Mouse (Mus musculus) 3T3-L1 (cell line): ENCODE data around the gene Itfg2.

Experiments used
- DNase-seq: peaks from one replicate; pipeline ENCODE4 v3.0.0-alpha.2; 2015; ENCODE audit warnings: low read depth, low spot score

Itfg2 gene

DNA sequence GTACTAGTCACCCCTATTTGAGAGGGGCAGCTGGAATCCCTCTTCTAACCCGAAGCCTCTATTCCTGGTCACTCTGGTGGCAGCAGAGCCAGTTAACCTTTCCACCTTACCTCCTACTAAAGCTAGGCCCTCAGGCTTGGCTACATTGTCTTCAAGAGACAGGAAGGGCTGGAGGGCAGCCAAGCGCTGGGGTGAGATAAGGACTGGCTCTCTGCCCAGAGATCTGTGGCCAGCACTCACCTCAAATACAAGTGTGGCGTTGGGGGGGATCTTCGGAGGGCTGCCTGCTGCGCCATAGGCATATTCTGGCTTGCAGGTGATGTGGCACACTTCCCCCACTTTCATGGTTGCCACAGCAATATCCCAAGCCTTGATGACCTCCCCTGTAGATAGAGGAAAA, 10.7 kb upstream of the Itfg2 start:
- DNase-seq: peak; percentile 59

DNA sequence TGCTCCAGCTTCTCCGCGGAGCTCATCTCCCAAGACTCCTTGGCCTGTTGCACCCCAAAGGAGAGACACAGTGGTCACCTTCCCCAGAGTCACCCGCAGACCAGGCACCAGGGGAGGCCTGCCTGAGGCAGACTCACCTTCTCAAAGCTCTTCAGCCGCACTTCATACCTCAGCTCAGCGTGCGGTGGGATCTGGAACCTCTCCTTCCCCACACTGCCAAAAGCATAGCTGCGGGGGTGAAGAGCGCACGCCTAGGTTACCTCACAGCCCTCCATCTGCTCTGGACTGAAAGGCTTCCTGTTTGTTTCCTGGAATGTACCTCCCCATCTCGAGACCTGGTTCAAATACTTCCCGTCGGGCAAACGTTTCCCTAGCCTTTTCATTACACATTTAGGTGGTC, 8.8 kb upstream of the Itfg2 start:
- no peak for DNase-seq

DNA sequence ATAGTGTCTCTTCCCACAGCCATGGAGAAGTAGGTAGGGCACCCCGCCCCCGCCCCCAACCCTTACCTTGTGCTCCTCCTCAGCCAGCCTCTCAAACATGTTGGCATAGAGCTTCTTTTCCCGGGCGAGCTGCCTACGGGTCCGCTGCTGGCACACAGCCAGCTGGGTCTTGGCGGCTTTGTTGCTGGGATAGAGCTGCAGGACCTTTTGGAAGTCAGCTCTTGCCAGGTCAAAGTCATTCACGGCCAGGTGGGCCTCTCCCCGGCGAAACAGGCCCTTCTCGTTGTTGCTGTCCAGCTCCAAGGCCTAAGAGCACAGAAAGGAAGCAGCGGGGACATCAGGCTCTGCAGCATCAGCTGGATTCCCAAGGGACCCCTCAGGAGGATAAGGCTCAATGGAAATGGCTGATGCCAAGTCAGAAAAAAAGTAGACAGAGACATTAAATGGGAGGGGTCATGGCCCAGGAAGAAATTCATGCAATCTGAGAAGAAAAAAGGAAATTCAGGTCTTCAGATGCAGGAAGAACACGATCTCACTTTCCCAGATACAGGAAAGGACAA, 7.7 kb upstream of the Itfg2 start:
- no peak for DNase-seq

DNA sequence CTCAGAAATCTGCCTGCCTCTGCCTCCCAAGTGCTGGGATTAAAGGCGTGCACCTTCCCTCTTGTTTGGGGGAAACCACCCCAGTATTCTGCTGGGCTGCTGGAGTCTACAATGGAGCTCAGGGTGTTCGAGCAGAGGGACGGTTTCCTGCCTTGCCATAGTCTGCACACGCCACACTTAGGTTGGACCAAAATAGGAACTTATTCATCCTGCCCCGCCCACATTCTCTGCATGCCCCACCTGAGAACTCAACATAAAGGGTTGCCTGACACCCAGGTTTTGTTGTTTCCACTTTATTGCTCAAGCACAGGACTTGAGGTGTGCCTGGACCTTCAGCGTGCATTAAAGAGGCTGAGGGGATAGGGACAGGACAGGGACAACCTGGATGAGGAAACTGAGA, 5.1 kb upstream of the Itfg2 start:
- no peak for DNase-seq

DNA sequence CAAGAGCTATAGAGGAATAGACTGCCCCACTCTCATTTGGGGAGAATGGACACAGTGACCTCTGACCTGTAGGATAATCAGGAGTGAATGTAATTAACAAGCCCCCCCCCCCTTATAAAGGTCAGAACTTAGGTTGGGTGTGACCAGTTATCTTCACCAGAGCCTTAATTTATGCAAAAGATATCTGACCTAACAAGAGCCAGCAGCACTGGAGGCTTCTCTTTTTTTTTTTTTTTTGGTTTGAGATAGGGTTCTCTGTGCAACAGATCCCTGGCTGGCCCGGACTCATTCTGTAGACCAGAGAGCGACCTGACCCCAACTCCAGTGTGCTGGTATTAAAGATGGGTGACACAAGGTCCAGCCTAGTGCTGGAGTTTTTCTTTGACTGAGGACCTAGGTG, 4.6 kb upstream of the Itfg2 start:
- DNase-seq: no peak

DNA sequence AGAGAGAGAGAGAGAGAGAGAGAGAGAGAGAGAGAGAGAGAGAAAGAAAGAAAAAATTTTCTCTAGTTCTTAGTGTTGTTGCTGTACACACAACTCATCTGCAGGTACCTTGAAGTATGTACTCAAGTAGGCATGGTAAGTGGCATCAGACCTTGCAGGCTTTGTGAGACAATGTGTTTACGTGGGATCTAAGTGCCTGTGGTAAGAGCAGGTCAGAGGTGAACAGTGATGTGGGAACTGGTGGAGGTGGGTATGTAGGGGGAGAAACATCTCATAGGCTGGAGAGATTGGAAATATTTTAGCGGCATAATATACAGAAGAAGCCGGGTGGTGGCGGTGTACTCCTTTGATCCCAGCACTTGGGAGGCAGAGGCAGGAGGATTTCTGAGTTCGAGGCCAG, 2.8 kb upstream of the Itfg2 start:
- DNase-seq: no peak

DNA sequence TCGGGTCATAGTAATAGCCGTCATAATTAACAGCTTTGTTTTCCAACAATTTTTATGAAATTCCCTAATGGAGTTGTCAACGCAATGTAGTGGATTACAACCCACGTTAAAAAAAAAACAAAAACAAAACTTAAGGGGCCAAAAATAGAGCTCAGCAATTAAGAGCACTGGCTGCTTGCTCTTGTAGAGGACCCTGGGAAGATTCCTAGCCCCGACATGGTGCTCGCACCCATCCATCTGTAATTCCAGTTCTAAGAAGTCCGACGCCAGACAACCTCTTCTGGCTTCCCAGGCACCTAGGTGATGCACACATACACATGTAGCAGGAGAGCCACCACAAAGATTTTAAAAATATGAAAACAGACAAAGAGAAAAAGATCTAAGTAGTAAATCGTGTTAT, 315 bp upstream of the Itfg2 start:
- no peak for DNase-seq

DNA sequence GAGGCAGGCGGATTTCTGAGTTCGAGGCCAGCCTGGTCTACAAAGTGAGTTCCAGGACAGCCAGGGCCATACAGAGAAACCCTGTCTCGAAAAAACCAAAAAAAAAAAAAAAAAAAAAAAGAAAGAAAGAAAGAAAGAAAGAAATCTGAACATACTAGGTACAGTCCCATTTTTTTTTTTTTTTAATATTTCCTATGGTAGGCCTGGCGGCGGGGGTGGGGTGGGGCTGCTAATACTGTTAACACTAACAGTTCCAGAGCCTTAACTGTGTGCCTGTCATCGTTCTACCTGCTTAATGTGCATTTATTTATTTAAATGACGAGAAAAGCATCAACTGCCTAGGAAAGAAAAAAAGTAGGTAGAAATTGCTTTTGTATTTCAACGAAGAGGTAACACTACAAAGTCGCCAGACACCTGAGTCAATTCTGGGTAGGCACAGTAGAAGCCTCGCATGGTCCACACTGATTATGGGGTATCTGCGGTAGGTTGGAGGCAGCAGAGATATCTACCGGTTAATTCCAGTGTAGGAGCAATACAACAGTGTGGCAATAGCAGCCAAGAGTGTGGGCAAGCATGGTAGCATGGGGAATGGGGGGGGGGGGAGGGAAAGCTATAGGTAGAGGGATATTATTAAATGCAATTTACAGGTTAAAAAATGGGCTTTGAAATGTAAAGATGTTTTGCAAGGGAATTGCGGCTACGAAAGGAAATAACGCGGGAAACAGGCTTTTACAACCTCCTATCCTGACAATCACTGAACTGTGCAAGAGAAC, 1.0 kb downstream of the Itfg2 start:
- no peak for DNase-seq

DNA sequence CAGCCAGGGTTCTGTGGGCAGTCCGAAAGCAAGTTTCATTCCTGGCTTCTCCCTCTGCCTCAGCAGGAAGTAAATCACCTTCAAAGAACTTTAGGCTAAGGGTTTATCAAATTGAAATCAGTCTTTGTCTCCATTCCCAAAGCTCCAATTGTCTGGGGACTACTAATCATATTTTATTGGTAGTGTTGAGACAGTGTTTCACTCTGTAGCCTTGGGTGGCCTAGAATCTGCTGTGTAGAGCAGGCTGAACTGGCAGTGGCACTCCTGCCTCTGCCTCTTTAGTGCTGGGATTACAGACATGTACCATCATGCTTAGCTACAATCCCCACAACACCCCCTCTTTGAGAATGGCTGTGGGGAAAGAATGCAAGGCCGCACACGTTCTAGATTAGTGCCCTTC, 3.3 kb downstream of the Itfg2 start:
- DNase-seq: no peak

DNA sequence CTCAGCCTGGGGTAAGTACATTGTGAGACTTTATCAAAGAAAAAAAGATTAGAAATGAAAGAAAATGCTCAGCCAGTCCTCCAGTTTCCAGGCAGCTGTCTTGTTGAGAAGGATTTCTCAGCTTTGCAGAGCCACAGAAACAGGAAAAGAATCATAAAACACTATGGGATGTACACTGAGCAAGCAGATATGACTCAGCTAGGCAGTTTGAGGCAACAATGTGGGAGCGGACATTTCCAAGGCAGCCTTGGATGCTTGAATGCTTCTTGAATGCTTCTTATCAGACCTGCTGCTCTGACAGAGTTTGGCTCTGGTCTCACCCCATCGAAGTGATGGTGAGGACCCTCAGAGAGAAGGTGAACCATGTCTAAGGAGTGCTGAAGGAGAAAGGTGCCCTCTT, 3.7 kb downstream of the Itfg2 start:
- peak; percentile 62 for DNase-seq

DNA sequence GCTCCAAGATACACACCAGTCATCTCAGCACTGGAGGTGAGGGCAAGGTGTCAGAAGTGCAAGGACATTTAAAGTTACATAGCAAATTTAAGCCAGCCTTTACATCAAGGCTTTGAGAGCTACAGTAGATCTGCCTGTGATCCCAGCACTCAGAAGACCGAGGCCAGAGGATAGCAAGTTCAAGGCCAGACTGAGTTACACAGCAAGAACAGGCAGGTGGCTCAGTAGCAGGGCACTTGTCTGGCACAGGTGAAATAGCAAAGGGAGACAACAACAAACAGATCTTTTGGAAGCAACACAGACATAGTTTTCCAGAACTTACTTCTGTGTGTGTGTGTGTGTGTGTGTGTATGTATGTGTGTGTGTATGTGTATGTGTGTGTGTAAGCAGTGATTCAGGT, 6.7 kb downstream of the Itfg2 start:
- DNase-seq: no peak

DNA sequence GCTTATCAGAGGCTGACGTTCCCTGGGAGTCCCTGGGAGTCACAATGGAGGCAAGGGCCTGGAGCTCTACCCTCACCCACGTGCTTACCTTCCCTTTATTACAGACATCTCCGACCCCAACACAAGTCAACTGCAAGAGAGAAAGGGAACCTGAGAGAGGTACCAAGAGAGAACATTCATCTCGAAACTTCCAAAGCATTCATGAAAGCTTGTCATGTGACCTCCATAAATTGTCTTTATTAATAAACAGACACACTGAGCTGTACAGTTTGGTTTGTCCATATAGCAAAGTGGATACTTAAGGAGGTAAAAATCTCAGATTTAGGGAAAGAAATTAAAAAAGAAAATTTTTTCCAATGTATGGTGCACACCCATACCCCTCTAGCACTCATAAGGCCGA, 8.6 kb downstream of the Itfg2 start:
- no peak for DNase-seq

DNA sequence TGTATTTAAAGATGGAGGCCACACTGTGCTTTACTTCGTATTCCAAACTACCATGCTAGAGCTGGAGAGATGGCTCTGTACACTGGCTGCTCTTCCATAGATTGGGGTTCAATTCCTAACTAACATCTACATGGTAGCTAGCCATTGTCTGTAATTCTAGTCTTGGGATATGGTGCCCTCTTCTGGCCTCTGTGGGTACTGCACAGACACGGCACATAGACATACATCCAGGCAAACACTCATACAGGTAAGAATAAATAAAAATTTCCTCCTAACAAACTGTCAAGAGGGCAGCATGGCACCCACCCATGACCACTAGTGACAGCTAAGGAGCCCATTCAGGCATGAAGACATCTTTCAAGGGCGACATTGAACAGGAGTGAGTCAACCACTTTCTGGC, 13.6 kb downstream of the Itfg2 start:
- peak; percentile 91 for DNase-seq

DNA sequence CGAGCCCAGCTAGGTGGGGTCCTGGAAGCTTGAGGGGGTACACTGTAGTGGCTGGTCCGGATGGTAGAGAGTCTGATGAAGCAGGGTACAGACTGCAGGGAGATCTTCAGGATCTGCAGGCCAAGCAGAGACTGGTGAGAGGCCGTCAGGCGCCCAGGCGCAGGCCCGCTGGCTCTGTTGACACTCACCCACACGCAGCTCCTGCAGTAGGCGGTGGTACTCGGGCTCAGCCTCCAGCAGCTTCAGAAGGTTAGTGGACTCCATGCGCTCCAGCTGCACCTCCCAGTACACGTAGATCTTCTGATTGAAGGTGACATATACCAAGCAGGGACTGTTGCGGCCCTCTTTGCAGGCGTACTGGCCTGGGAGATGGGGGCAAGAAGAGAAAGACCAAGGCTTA, 14.4 kb downstream of the Itfg2 start:
- no peak for DNase-seq

DNA sequence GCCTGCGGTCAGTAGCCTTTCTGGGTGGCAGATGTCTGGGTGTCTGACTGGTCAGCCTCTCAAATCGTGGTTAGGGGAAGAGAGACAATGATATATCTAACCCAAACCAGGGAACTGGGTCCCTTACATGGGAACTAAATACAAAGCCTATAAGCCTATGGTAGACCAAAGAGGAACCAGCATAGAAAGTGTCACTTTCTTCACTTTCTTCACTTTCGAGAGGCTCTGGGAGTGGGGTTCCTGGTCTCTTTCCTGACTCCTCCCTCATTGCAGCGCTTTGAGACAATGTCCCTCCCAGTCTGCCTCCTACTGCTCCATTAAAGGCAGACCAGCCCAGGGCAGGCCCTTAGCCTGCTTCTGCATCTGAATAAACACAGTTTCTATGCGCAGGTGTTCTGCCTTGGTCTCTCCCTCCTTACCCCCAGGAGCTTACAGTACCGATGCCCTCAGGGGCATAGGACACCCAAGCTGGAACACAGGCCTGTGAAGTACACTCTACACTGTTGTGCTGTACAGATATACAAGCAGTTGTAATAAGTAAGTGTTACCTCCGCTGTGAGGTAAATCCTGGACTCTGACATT, 16.1 kb downstream of the Itfg2 start:
- no peak for DNase-seq

DNA sequence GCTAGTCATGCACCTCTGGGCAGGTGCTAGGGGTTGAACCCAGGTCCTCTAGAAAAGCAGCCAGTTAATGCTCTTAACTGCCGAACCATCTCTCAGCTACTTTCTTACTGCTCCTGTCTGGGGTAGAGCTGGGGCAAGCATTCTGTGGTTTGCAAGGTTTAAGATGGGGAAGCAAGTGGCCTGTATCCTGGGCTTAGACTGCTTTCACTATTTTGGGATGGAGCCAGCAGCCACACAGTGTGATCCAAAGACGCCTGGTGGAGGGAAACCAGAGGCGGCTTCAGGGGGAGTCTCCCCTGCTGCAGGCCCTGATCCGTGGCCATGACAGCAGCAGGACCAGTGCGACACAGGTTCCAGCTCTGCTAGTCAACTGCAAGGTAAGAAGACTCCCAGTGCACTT, 20.0 kb downstream of the Itfg2 start:
- DNase-seq: no peak

DNA sequence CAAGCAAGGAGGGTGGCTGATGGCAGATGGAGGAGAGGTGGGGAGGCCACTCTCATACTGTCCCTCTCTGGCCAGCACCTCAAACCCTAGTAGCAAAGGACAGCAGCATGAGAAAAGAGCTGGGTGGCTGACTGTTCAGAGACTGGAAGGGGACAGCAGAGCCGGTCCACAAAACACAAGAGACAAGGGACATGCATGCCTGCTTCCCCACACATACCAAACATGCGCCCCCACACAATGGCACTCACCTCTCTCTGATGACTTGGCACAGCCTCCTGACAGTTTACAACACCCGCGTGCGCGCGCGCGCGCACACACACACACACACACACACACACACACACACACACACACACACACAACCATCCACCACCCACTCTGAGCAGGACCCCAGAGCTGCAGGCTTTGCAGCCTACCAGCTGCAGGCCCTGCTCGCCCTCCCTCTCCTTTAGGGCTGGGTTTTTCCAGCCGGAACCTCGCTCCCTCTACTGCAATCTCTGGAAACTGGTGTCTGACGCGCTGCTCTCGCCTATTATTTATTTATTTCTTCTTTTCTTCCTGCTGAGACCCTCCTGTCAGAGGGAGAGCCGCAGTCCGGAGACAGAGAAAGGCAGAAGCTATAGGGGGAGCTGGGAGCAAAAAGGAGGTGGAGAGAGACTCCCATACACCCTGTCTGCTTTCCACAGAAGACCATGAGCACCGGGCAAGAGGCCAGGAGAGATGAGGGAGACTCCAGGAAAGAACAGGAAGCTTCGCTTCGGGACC, 25.1 kb downstream of the Itfg2 start:
- no peak for DNase-seq

DNA sequence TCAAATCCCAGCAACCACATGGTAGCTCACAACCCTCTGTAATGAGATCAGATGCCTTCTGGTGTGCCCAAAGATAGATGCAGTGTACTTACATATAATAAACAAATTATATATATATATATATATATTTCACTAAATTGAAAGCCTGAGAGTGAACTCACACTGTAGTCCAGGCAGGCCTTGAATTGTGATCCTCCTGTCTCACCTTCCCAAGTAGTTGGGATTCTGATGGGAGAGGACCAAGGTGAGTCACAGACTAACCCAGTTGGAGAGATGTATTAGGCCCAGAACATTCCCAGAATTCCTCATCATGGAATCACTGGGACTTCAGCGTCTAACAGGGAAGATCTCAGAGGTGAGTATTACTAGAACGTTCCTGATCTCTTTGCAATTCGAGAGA, 25.7 kb downstream of the Itfg2 start, which contains the start of gene Nrip2:
Nrip2 (plus strand) TSS at position 301 of the 400 bp plus-strand sequence.
- no peak for DNase-seq

DNA sequence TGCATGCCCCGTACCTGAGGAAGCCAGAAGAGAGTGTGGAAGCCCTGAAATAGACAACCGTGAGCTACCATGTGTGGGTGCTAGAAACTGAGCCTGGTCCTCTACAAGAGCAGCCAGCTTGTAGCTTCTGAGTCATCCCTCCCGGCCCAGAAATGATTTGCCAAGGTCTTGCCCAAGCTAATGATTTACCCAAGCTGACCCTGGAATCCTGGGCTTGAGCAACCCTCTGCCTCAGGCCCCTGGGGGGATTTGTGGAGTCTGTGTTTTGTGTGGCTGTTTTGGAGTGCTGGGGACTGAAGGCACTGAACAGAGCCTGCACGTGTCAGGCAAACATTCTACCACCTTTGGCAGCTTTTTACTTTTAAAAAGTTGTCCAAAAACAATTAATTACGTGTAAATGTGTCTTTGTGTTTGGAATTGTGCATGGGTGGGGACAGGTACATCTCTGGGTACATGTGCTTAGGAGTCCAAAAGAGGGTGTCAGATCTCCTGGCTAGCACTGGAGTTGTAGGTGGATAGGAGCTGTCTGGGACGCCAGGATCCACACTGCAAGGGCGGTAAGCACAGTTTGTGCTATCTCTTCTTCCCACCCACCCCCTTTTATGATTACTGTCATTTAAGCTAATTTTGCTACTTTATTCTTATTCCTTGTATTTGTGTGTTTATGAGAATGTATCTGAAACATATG, 27.0 kb downstream of the Itfg2 start:
- peak; percentile 64 for DNase-seq

DNA sequence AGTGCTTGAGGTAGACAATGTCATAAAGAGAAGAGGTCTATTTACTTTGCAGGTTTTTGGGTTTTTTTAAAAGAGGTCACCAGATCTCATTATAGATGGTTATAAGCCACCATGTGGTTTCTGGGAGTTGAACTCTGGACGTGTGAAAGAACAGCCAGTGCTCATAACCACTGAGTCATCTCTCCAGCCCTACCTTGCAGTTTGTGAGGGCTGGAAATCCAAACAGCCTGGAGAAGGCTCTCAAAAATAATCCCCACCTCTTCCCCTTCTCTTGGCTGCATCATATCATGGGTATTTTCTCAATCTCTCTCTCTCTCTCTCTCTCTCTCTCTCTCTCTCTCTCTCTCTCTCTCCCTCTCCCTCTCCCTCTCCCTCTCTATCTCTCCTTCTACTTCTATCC, 34.0 kb downstream of the Itfg2 start:
- DNase-seq: peak; percentile 31

DNA sequence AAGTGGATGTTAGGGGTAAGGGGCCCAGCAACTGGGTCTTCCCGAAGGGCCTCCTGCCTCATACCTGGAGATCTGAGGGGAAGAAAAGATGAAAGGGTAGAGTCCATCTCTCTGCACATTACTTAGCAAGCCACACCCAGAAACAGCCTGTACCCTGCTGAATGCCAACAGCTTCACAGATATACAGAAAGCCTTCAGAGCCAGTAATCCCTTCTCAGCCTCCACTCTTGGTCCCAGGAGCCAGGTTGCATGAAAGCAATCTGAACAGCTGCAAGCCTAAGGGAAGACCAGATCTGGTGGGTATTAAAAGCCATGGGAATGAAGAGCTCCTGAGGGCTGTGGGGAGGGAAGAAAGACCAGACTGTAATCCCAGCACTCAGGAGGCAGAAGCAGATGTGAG, 35.5 kb downstream of the Itfg2 start:
- no peak for DNase-seq

DNA sequence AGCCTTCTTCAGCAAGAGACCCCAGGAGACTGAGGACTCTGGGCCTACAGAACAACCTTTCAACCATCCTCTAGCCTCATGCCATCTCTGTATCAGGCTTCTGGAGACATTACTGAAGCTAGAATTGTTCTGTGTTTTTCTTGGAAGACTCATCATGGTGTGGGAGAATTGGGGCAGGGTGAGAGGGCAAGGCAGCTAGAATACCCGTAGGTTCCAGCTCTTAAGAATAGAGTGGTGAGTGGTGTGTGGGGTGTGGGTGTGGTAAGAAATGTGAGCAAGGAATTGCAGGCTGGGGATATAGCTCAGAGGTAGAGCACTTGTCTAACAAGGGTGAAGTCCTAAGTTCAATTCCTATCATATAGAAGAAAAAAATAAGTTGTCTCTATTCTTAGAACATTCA, 39.7 kb downstream of the Itfg2 start:
- DNase-seq: no peak
